Mouse (Mus musculus) heart, postnatal 14 days (tissue): Measurements from ENCODE around the gene Men1. TPM values are rescaled to one million over a fixed set of nuclear protein-coding genes. Genes with fewer than 3 reads are reported as not detected.

Experiments
- DNase-seq, 2 experiments: peaks; one replicate each; pipeline ENCODE4 v3.0.0; 2021 to 2022
- intact Hi-C: fragments of 180-260 bp; cut with DNase I; formaldehyde crosslinking; loops from one replicate; pipeline ENCODE4 v1.15.1; 2025
- total RNA-seq, 2 experiments: library from RNA; stranded (reverse); gene quantifications; 2 replicates each; pipeline ENCODE4 v1.2.3; 2021

Men1 gene
- total RNA-seq, 2 experiments from 2014 or later: 18.2 to 18.5 TPM

DNA sequence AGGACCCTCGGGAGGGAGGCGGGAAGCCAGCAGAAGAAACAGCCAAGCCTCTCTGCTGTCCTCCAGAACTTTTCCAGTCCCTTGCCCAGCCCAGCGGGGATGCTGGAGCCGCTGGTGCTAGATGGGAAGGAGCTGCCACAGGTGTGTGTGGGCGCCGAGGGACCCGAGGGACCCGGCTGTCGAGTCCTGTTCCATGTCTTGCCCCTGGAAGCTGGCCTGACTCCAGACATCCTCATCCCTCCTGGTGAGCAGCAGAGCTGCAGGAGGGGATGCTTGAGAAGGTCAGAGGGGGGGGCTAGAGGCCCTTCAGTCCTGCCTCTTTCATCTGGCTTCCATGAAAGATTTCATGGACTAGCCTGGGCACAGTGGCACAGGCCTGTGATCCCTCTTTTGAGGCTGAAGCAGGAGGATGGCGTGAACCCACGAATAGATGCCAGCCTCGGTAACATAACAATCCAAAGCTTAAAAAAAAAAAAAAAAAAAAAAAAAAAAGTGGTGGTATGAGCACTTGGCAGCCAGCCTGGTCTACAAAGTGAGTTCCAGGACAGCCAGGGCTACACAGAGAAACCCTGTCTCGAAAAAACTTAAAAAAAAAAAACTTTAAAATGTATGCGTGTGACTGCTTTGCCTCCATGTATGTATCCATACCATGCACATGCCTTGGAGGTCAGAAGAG, 16.8 kb downstream of the Men1 start:
- intact Hi-C loops: no loop called here

GRCm38 (mm10) chr19:6352107-6352505, 17.3 kb downstream of the Men1 start:
- DNase-seq: no peak
- intact Hi-C loops: no loop called here

More for the DNA sequence above, 16.8 kb downstream of the Men1 start:
- DNase-seq: no peak

DNA sequence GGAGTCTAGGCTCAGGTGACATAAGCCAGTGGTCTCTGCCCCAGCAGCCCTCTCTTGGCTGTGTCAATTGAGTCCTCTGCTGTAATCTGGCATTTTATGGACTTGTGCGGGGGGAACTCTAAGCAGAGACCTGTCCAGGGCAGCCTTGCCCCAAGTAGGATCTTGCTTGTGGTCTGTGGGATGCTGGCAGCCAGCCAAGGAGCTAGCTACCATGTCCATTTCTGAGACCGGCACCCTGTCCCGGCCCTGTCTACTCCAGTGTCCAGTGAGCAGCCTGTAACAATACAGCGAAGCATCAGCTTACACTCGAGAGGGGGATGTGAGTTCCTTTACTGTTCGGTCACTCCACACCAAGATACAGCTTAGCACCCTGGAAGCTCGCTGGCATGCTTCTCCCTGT, 19.3 kb downstream of the Men1 start:
- DNase-seq: no peak
- intact Hi-C loops: no loop called here

DNA sequence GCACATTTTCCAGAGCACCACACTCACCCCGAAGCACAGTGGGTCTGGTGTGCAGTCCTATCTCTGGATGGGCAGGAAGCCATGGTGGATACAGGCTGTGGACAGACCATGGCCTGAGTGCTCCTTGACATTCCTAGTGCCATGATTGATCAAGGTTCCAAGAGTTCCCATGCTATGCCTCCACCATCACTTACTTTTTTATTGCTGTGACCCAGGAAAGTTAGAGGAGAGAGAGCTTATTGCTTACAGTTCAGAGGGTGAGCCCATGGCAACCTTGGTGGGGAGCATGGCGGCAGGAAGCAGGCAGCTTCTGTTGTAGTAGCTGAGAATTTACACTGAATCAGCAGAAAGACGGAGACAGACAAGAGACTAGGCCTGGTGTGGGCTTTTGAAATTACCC, 26.5 kb downstream of the Men1 start:
- intact Hi-C loops: no loop called here
- DNase-seq: no peak

DNA sequence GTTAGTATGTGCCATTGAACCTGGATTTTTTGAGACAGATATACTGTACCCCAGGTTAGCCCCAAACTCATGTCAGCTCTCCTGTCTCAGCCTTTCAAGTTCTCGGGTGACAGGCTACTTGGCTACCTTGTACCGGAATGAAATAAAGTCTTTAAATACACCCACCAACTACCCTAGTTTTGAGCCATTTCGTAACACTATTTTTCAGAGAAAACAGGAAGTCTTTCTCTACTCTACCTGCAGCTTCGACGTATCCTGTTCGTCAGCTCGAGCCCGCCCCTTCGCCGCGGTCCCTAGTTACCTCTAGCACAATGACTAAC, 28.3 kb downstream of the Men1 start:
- intact Hi-C loops: no loop called here
- no peak for DNase-seq

DNA sequence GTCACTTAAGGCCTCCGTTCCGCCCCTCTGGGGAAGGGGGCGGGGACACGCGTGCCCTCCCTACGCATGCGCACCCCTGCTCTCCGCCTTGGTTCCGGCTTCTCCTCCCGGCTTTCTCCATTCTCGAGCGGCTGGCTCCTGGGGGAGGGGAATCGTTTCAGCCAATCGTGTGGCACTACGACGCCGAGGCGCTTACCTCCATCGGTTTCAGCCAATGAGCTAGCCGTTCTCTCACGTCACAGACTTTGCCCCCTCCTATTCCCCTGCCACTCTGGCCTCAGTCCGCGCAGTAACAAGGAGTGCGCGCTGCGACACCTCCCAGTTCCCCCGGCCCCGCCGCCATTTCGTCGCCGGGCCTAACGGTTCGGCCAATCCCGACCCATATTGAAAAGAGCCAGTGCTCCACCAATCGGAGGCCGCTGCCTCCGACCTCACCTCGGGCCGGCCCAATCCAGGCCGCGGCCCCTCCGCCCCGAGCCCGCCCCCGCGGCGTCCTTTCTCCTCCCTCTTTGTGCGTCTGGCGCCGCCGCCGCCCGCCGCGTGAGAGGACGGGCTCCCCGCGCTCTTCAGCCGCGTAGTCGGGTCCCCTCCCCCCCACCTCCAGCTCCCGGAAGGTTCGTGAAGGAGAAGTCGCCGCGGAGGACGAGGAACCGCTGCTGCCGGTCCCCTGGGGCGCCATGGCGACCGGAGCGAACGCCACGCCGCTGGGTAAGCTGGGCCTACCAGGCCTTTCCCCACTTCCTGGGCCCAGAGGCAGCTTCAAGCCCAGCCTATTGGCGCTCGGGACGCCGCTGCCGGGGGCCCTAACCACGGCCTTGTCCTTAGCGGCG, 28.8 kb downstream of the Men1 start, which contains the start of gene Sf1:
Gene Sf1 (plus strand): TSS at position 280 of the 830 bp plus-strand sequence.
- intact Hi-C loops: no loop called here
- DNase-seq: peak; percentile 99

GRCm38 (mm10) chr19:6364317-6364725, 29.5 kb downstream of the Men1 start:
- intact Hi-C loops: no loop called here
- peak; percentile 94 to 95 for DNase-seq

DNA sequence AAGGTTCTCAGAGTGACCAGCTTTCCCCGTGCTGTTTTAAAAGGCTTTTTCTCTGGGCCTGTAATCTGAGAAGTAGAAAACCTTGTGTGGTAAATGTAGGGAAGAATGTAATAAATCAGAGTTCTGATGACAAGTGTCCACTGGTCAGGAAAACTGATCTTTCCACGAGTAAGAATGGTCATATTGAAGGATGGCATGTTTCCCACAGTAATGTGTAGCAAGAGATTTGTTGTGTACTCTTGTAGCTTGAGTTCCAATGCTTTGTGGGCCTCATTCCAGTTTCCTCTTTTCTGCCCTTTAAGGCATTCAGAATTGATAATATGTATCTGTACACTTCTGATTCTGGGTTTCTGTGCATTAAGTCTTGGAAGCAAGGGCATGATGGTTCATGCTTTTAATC, 30.1 kb downstream of the Men1 start:
- intact Hi-C loops: no loop called here

DNA sequence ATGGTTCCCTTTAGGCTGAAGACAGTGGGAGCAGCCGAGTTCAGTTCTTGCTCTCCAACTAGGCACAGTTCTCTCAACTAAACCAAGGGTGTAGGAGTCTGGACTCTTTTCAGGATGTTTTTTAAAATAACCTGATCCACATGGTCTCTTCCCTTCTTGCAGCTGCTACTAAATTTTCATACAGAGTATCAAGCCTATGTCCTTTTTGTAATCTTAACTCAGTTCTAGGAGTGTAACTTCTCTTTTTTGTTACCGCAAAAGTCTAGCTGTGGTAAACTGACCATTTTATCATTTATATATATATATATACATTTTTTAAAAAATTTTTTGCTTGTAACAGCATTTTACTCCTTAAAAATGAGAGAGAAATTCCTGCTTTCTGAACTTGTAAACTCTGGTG, 35.4 kb downstream of the Men1 start:
- no peak for DNase-seq
- intact Hi-C loops: no loop called here

More for the DNA sequence above, 30.1 kb downstream of the Men1 start:
- no peak for DNase-seq

- intact Hi-C loops: no loop called here
These were observed 37.7 kb downstream of the Men1 start for GRCm38 (mm10) chr19:6372433-6372832.

DNA sequence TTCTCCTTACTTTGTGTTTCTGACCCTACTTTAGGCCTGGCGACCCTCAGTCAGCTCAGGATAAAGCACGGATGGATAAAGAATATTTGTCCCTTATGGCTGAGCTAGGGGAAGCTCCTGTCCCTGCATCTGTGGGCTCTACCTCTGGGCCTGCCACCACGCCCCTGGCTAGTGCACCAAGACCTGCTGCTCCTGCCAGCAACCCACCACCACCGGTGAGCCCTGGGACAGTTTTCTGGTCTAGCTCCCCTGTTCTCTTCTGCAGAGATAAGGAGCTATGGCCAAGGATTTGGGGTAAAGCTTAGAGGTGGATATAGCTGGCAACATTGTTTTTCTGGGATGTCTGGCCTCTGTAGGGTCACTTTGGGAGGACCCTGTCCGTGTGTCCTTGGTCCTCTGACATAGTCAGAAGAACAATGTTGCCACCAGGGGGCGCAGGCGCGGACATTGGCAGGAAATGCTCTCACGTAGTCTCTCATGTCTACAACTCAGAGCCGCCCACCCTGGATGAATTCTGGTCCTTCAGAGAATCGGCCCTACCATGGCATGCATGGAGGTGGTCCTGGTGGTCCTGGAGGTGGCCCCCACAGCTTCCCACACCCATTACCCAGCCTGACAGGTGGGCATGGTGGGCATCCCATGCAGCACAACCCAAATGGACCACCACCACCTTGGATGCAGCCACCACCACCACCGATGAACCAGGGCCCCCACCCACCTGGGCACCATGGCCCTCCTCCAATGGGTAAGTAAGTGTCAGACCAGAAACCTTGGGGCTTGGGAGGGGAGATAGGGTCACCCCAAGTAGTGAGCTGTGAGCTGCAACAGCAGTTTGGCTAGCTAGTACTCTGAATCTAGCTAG, 39.0 kb downstream of the Men1 start:
- peak; percentile 88 to 94 for DNase-seq
- intact Hi-C loops: no loop called here

More at GRCm38 (mm10) chr19:6372433-6372832, 37.7 kb downstream of the Men1 start:
- no peak for DNase-seq

DNA sequence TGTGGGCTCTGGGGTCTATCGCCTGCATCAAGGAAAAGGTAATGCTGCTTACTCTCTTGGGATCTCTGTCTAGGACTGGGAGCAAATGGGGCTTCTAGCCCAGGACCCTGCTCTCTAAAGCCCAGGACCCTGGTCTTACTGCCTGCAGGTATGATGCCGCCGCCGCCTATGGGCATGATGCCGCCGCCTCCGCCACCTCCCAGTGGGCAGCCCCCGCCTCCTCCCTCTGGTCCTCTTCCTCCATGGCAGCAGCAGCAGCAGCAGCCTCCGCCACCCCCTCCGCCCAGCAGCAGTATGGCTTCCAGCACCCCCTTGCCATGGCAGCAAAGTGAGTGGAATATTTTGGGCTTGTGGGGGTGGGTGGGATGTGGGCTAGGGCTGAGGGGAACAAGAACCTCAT, 39.8 kb downstream of the Men1 start:
- intact Hi-C loops: no loop called here
- DNase-seq: no peak

DNA sequence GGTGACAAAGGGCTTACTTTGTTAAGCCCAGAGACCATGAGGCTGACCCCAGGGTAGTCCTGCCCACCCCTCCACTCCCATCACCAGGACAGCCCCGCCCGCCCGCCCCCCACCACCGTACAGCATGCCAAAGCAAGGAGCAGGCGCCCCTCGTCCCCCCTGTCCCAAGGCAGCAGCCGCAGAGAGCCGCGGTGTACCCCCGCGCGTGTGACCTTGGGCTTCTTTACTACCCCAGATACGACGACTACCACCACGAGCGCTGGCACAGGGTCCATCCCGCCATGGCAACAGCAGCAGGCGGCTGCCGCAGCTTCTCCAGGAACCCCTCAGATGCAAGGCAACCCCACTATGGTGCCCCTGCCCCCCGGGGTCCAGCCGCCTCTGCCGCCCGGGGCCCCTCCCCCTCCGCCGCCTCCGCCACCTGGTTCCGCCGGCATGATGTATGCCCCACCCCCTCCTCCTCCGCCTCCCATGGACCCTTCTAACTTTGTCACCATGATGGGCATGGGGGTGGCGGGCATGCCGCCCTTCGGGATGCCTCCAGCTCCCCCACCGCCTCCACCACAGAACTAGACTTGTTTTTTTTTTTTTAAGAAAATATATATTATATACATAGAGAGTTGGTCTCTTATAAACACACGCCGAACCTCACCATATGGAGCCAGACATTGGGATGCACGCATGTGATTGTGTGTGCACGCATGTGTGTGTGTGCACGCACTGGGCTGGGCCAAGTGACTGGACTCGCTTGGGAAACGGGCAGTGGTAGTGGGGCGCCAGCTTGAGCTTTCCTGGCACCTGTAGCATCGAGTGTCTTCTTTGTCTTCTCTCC, 40.9 kb downstream of the Men1 start:
- DNase-seq: no peak
- intact Hi-C loops: loop anchor here (2.0 kb wide), 1 partner anchor 77 kb away; no protein-coding TSS in a partner anchor

- intact Hi-C loops: loop anchor here (2.0 kb wide), 1 partner anchor 77 kb away; no protein-coding TSS in a partner anchor
- peak; percentile 62 to 80 for DNase-seq
These were observed 41.4 kb downstream of the Men1 start for GRCm38 (mm10) chr19:6376255-6376564.

DNA sequence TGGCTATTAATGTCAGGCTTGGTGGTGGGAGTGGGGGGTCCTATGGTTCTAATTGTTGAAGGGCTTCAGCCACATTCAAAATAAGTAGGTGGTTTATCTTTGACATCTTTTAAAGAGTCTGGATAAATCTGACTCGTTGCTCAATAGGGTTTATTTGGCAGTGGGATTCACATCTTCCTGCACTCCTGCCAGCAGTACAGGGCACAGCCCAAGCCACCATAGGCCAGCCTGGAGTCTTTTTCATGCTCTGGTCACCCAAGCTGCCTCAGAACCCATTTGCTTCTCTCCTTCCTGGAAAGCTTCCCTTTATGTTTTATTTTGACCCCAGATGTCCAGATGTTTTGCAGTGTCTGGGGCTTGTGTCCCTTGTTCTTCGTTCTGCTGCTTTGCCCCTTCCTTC, 41.9 kb downstream of the Men1 start:
- no peak for DNase-seq
- intact Hi-C loops: loop anchor here (2.0 kb wide), 1 partner anchor 76 kb away; no protein-coding TSS in a partner anchor

- no peak for DNase-seq
- intact Hi-C loops: loop anchor here (2.0 kb wide), 1 partner anchor 75 kb away; no protein-coding TSS in a partner anchor
These were observed 42.7 kb downstream of the Men1 start for GRCm38 (mm10) chr19:6377327-6378040.

GRCm38 (mm10) chr19:6380411-6381166, 45.8 kb downstream of the Men1 start:
- intact Hi-C loops: no loop called here
- DNase-seq: no peak

- intact Hi-C loops: no loop called here
These were observed 46.5 kb downstream of the Men1 start for GRCm38 (mm10) chr19:6381238-6381637.

More at GRCm38 (mm10) chr19:6381238-6381637, 46.5 kb downstream of the Men1 start:
- no peak for DNase-seq
